In genomic region chr2:26153909-26154340, GRCm38 (mm10) we compare ENCODE assay signal across 8 mouse cellular contexts. TPM values are rescaled to one million over a fixed set of nuclear protein-coding genes. Genes with fewer than 3 reads are reported as not detected.
DNase-seq lines count a peak whose midpoint lies in the region; ATAC-seq and TF ChIP-seq lines count a peak whose summit lies in the region.

No protein-coding gene starts in this region.

- H3K36me3 ChIP-seq in embryonic facial prominence, embryonic 11.5 days (replicated peaks; ENCODE audit: control insufficient read depth, insufficient read depth, low read depth, low read length): no peaks in the 10 kb centered on the region
- H3K36me3 ChIP-seq in hindbrain, postnatal 0 days (ENCODE audit: insufficient read depth, low read length): no peaks in the 10 kb centered on the region

- 15% methylated on average over 4 of the region's 4 CpGs for WGBS in lung, adult 2 months
- WGBS in embryonic facial prominence, embryonic 11.5 days: 7% methylated on average over 4 of the region's 4 CpGs
- WGBS in hindbrain, postnatal 0 days: 9% methylated on average over 4 of the region's 4 CpGs

- no peak overlapping the region for H3K27ac ChIP-seq in embryonic facial prominence, embryonic 11.5 days (replicated peaks; ENCODE audit: low read depth, low read length)
- no peak overlapping the region for H3K27ac ChIP-seq in hindbrain, postnatal 0 days

- H3K4me1 ChIP-seq in lung, adult 2 months (ENCODE audit: control insufficient read depth, insufficient read depth, low read length): no peaks in the 10 kb centered on the region
- H3K4me1 ChIP-seq in embryonic facial prominence, embryonic 11.5 days (ENCODE audit: control insufficient read depth, insufficient read depth, low read length): no peaks in the 10 kb centered on the region
- H3K4me1 ChIP-seq in hindbrain, postnatal 0 days (ENCODE audit: insufficient read depth, low read length): peaks cover 25% of the 10 kb centered on the region

- ATAC-seq in embryonic facial prominence, embryonic 11.5 days (replicated peaks; ENCODE audit: insufficient number of reproducible peaks, low FRiP score, low TSS enrichment, low read depth): peak; percentile 69; the same call in 1 of the 2 replicates
- peak; percentile 73 for ATAC-seq in hindbrain, postnatal 0 days

- peak; percentile 35 for TF ChIP-seq CTCF in lung, adult 2 months (IDR thresholded peaks at IDR 0.05; ENCODE audit: insufficient read depth, low read length)
- TF ChIP-seq CTCF in hindbrain, postnatal 0 days (IDR thresholded peaks at IDR 0.05; ENCODE audit: low read depth): peak; percentile 87

- no peak for TF ChIP-seq POLR2A in lung, adult 2 months (IDR thresholded peaks at IDR 0.05; ENCODE audit: borderline replicate concordance, extremely low read depth, low read depth, low read length)

- no peaks in the 10 kb centered on the region for H3K27me3 ChIP-seq in embryonic facial prominence, embryonic 11.5 days (ENCODE audit: control insufficient read depth, insufficient read depth, low read length)
- no peaks in the 10 kb centered on the region for H3K27me3 ChIP-seq in hindbrain, postnatal 0 days (ENCODE audit: insufficient read depth, low read length)

- no peak overlapping the region for H3K4me3 ChIP-seq in lung, adult 2 months (replicated peaks; ENCODE audit: extremely low read depth, low read depth, low read length)
- H3K4me3 ChIP-seq in embryonic facial prominence, embryonic 11.5 days (ENCODE audit: low read depth, low read length): no peak overlapping the region
- no peak overlapping the region for H3K4me3 ChIP-seq in hindbrain, postnatal 0 days (ENCODE audit: low read length)

- no peaks in the 10 kb centered on the region for H3K9me3 ChIP-seq in embryonic facial prominence, embryonic 11.5 days (replicated peaks; ENCODE audit: control insufficient read depth, low read length)
- H3K9me3 ChIP-seq in hindbrain, postnatal 0 days (ENCODE audit: low read length): no peaks in the 10 kb centered on the region

- no peak overlapping the region for H3K4me2 ChIP-seq in embryonic facial prominence, embryonic 11.5 days (ENCODE audit: low read depth, low read length)
- H3K4me2 ChIP-seq in hindbrain, postnatal 0 days (ENCODE audit: low read depth, low read length): no peak overlapping the region

- no peak for DNase-seq in lung, adult 2 months
- no peak for DNase-seq in lung, adult 18-20 months
- peak; percentile 56 for DNase-seq in WW6 (ENCODE audit: low read depth, low spot score)
- DNase-seq in embryonic facial prominence, embryonic 11.5 days (ENCODE audit: low spot score): peak; percentile 81
- DNase-seq in hindbrain, postnatal 0 days (ENCODE audit: low spot score): peak; percentile 87
- DNase-seq in lung, postnatal 10 days: peak; percentile 46
- DNase-seq in retina, postnatal 7 days (ENCODE audit: low read depth, low spot score): peak; percentile 57
- DNase-seq in urinary bladder, adult 2 months (ENCODE audit: low spot score): no peak

- no peak overlapping the region for H3K9ac ChIP-seq in embryonic facial prominence, embryonic 11.5 days (replicated peaks; ENCODE audit: low read length)
- no peak overlapping the region for H3K9ac ChIP-seq in hindbrain, postnatal 0 days (replicated peaks; ENCODE audit: low read length)

RNA-seq across cellular contexts. Expression of gene Nacc2, which starts 30.9 kb away (rescaled TPM):
- polyA plus RNA-seq in lung, adult 2 months (2012; rRNA removed): 26.3 and 36.5 TPM in 2 replicates
- 2.7 and 3.6 TPM in 2 replicates for polyA plus RNA-seq in embryonic facial prominence, embryonic 11.5 days (2014; fragmentation: Nextera tagmentation; extraction: Ambion mirVana)
- total RNA-seq in hindbrain, postnatal 0 days (2014; rRNA removed): 50.1 and 61.4 TPM in 2 replicates
- polyA plus RNA-seq in hindbrain, postnatal 0 days (2015; fragmentation: Nextera tagmentation; extraction: Ambion mirVana): 28.7 and 29.9 TPM in 2 replicates
- 43.2 and 60.5 TPM in 2 replicates for polyA plus RNA-seq in urinary bladder, adult 2 months (2012; rRNA removed)

RNA-seq across cellular contexts. Expression of gene Lhx3, which starts 54.2 kb away (rescaled TPM):
- not detected in 2 replicates for polyA plus RNA-seq in lung, adult 2 months (2012; rRNA removed)
- 1.3 and 3.3 TPM in 2 replicates for polyA plus RNA-seq in embryonic facial prominence, embryonic 11.5 days (2014; fragmentation: Nextera tagmentation; extraction: Ambion mirVana)
- 2.3 and 7.8 TPM in 2 replicates for total RNA-seq in hindbrain, postnatal 0 days (2014; rRNA removed)
- 2.2 and 3.2 TPM in 2 replicates for polyA plus RNA-seq in hindbrain, postnatal 0 days (2015; fragmentation: Nextera tagmentation; extraction: Ambion mirVana)
- 0.03 TPM in 1 of 2 replicates, not detected in the other for polyA plus RNA-seq in urinary bladder, adult 2 months (2012; rRNA removed)

Comparison
In these comparisons a context has a peak if more than half of its experiments do, and no peak if none do; other contexts are left out.
1. DNase-seq: peak in WW6 (single experiment), embryonic facial prominence, embryonic 11.5 days (single experiment), hindbrain, postnatal 0 days (single experiment), lung, postnatal 10 days (single experiment) and retina, postnatal 7 days (single experiment); none in lung, adult 2 months (single experiment), lung, adult 18-20 months (0 of 2) and urinary bladder, adult 2 months (single experiment).